Mouse (Mus musculus): ENCODE results near the gene Pik3c2a. TPM values are rescaled to one million over a fixed set of nuclear protein-coding genes. Genes with fewer than 3 reads are reported as not detected.

The Pik3c2a gene
- polyA plus RNA-seq, 1 experiment from 2014 or later = 22.5 TPM

Other genes with a start within 250 kb of the Pik3c2a start
- 20.8 and 22.1 TPM in 2 replicates for gene Plekha7, start 135.1 kb downstream of the Pik3c2a start, polyA plus RNA-seq (2016; fragmentation: Nextera tagmentation; extraction: Ambion mirVana)
- 814 and 844 TPM in 2 replicates for gene Rps13, start 109.3 kb downstream of the Pik3c2a start, polyA plus RNA-seq (2016; fragmentation: Nextera tagmentation; extraction: Ambion mirVana)
- gene Nucb2, start 60.9 kb upstream of the Pik3c2a start, polyA plus RNA-seq (2016; fragmentation: Nextera tagmentation; extraction: Ambion mirVana) = 9.9 and 12.0 TPM in 2 replicates

Measured in hindbrain, embryonic 10.5 days (tissue).